Mouse (Mus musculus) small intestine, adult 2 months (tissue): Measurements from ENCODE around the gene Mecr.

ENCODE experiments used
- CTCF ChIP-seq: fragments of 200-500 bp; IDR thresholded peaks from 2 replicates; pipeline ENCODE4 v1.5.1; 2012; ENCODE audit warnings: low read depth, mild to moderate bottlenecking, control low read depth, inconsistent platforms, low read length, moderate library complexity, mixed read lengths; ENCODE audit not compliant: insufficient replicate concordance, insufficient read length; ENCODE audit errors: extremely low read depth
- POLR2A ChIP-seq: fragments of 200-500 bp; IDR thresholded peaks from 2 replicates; pipeline ENCODE4 v1.6.1; 2012; ENCODE audit warnings: low read depth, mild to moderate bottlenecking, control low read depth, inconsistent platforms, low read length, moderate library complexity

- peak; percentile 88 for TF ChIP-seq POLR2A
- TF ChIP-seq CTCF, result no peak
Measured at GRCm38 (mm10) chr4:131873293-131874168, 30.3 kb downstream of the Mecr start, which contains the start of gene Srsf4.
